Mouse (Mus musculus) heart, embryonic 12.5 days (tissue): ENCODE results near the gene Thegl. TPM values are rescaled to one million over a fixed set of nuclear protein-coding genes. Genes with fewer than 3 reads are reported as not detected.
"Not testable (repeated sequence)": the region's sequence is repeated elsewhere in the genome, so short reads cannot be mapped to it uniquely, and the experiment has no call there.

ENCODE experiments used
- ATAC-seq: fragments of 200-750 bp; cut with Nextera tagmentation; 2 replicates; pipeline ENCODE4 v1.8.0; 2017; ENCODE audit warnings: moderate TSS enrichment, moderate library complexity; ENCODE audit not compliant: insufficient number of reproducible peaks, low FRiP score
- H3K27ac ChIP-seq: fragments of 300-500 bp; sonication (generic); 2 replicates; pipeline ENCODE4 v1.5.1; 2016; ENCODE audit warnings: mild to moderate bottlenecking, moderate library complexity; ENCODE audit not compliant: poor library complexity, severe bottlenecking
- H3K27me3 ChIP-seq: fragments of 300-500 bp; sonication (generic); replicated peaks from 2 replicates; pipeline ENCODE4 v1.6.1; 2016; ENCODE audit warnings: mild to moderate bottlenecking, moderate library complexity
- H3K36me3 ChIP-seq: fragments of 300-500 bp; sonication (generic); 2 replicates; pipeline ENCODE4 v1.6.1; 2016; ENCODE audit warnings: mild to moderate bottlenecking, moderate library complexity
- H3K4me1 ChIP-seq: fragments of 300-500 bp; sonication (generic); replicated peaks from 2 replicates; pipeline ENCODE4 v1.6.1; 2016; ENCODE audit warnings: mild to moderate bottlenecking
- H3K4me2 ChIP-seq: fragments of 300-500 bp; sonication (generic); 2 replicates; pipeline ENCODE4 v1.6.1; 2016; ENCODE audit warnings: mild to moderate bottlenecking, moderate library complexity
- H3K4me3 ChIP-seq: fragments of 300-500 bp; sonication (generic); 2 replicates; pipeline ENCODE4 v1.5.1; 2016; ENCODE audit warnings: mild to moderate bottlenecking
- H3K9ac ChIP-seq: fragments of 300-500 bp; sonication (generic); 2 replicates; pipeline ENCODE4 v1.6.1; 2016; ENCODE audit warnings: mild to moderate bottlenecking, moderate library complexity
- H3K9me3 ChIP-seq: fragments of 300-500 bp; sonication (generic); replicated peaks from 2 replicates; pipeline ENCODE4 v1.6.1; 2016; ENCODE audit warnings: mild to moderate bottlenecking, moderate library complexity
- WGBS: fragments of 180-500 bp; shearing (Covaris S2); methylation state at CpG from one replicate; pipeline ENCODE4 v1.1.7; 2016; 5-methylcytosine and 5-hydroxymethylcytosine counted together
- polyA plus RNA-seq: library from polyadenylated mRNA; unstranded; fragments of >200 nt; fragmentation: Nextera tagmentation; extraction: Ambion mirVana; gene quantifications from 2 replicates; pipeline ENCODE4 v1.2.1, GENCODE M21; 2016

Gene Thegl
- polyA plus RNA-seq, 1 experiment from 2014 or later: not detected

GRCm38 (mm10) chr5:76998416-76998815, 17.4 kb upstream of the Thegl start:
- 46% methylated on average over 5 of the region's 5 CpGs for WGBS
- H3K4me2 ChIP-seq: no peak overlapping the region

GRCm38 (mm10) chr5:77001192-77001591, 14.6 kb upstream of the Thegl start:
- Histone ChIP-seq H3K4me3 (no peak overlapping the region), H3K9ac (no peak overlapping the region), H3K9me3 (no peaks in the 10 kb centered on the region), H3K36me3 (peaks cover 47% of the 10 kb centered on the region), H3K27ac (no peak overlapping the region), H3K4me1 (no peaks in the 10 kb centered on the region), H3K4me2 (no peak overlapping the region), H3K27me3 (no peaks in the 10 kb centered on the region)
- ATAC-seq: no peak
- 87% methylated on average over 17 of the region's 17 CpGs for WGBS

More at GRCm38 (mm10) chr5:76998416-76998815, 17.4 kb upstream of the Thegl start:
- Histone ChIP-seq H3K9ac (no peak overlapping the region), H3K27me3 (no peaks in the 10 kb centered on the region), H3K4me3 (no peak overlapping the region), H3K36me3 (peaks cover 72% of the 10 kb centered on the region), H3K27ac (no peak overlapping the region), H3K9me3 (0 out of 2 replicates have a peak, but pooled peaks cover under 1% of the 10 kb centered on the region), H3K4me1 (no peaks in the 10 kb centered on the region)
- ATAC-seq: no peak

DNA sequence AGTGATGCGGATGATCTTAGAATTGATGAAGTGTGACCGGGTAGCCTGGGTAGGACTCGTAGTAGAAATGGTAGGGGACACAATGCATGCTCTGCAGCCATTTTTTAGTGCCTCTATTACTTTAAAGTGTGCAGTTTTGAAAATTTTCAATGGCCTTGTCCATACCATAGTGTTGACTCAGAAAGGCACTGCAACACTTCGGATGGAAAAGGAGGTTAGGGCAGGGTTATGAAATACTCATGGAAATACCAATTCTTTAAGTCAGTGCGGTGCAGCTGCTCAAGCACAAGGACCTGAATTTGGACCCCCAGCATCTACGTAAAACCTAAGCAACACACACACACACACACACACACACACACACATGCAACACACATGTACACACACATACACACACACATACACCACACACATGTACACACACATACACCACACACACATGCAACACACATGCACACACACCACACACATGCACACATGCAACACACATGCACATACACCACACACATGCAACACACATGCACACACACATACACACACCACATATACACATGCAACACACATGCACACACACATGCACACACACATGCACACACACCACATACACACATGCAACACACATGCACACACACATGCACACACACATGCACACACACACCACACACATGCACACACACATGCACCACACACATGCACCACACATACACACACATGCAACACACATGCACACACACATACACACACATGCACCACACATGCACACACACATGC, 11.6 kb upstream of the Thegl start, which contains the start of gene Arl9:
TSS of gene Arl9 (plus strand) at position 5 of the 771 bp plus-strand sequence.
- 97% methylated on average over 6 of the region's 6 CpGs for WGBS
- no peaks in the 10 kb centered on the region for H3K4me1 ChIP-seq
- no peaks in the 10 kb centered on the region for H3K9me3 ChIP-seq
- no peak within 1 kb of the TSS for H3K4me3 ChIP-seq
- no peak within 1 kb of the TSS for H3K9ac ChIP-seq
- peaks cover 21% of the 10 kb centered on the region for H3K36me3 ChIP-seq
- H3K27me3 ChIP-seq: no peaks in the 10 kb centered on the region
- no peak within 1 kb of the TSS for H3K27ac ChIP-seq
- no peak for ATAC-seq
- H3K4me2 ChIP-seq: no peak within 1 kb of the TSS

GRCm38 (mm10) chr5:77010352-77010751, 5.5 kb upstream of the Thegl start:
- ATAC-seq: no peak
- no peak overlapping the region for H3K9ac ChIP-seq

DNA sequence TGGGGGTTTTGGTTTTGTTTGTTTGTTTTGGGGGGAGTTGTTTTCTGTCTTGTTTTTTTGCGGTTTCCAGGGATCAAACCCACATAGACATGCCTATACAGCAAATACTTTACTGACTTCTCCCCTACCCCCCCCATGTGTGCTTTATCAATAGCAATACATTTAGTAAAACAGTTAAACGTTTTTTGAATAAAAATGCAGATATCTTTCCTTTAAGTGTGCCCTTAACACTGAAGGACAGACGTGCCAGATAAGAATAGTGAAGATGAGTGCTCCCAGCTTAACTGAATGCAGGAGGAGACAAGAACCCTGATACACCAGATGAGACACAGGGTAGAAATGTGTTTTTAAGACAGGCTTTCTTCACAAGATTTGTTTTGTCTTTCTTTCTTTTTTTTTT, 4.7 kb upstream of the Thegl start:
- Histone ChIP-seq H3K27ac (no peak overlapping the region), H3K9ac (no peak overlapping the region), H3K36me3 (no peaks in the 10 kb centered on the region), H3K4me2 (no peak overlapping the region), H3K4me3 (no peak overlapping the region), H3K9me3 (no peaks in the 10 kb centered on the region), H3K27me3 (no peaks in the 10 kb centered on the region; the same call in 1 of the 2 replicates), H3K4me1 (peaks cover under 1% of the 10 kb centered on the region; the same call in 1 of the 2 replicates)
- no peak for ATAC-seq
- 53% methylated on average over 3 of the region's 3 CpGs for WGBS

More at GRCm38 (mm10) chr5:77010352-77010751, 5.5 kb upstream of the Thegl start:
- 74% methylated on average over 9 of the region's 9 CpGs for WGBS
- no peak overlapping the region for H3K4me3 ChIP-seq
- H3K27me3 ChIP-seq: no peaks in the 10 kb centered on the region
- no peak overlapping the region for H3K4me2 ChIP-seq
- no peak overlapping the region for H3K27ac ChIP-seq
- no peaks in the 10 kb centered on the region for H3K36me3 ChIP-seq
- H3K9me3 ChIP-seq: no peaks in the 10 kb centered on the region
- H3K4me1 ChIP-seq: no peaks in the 10 kb centered on the region

DNA sequence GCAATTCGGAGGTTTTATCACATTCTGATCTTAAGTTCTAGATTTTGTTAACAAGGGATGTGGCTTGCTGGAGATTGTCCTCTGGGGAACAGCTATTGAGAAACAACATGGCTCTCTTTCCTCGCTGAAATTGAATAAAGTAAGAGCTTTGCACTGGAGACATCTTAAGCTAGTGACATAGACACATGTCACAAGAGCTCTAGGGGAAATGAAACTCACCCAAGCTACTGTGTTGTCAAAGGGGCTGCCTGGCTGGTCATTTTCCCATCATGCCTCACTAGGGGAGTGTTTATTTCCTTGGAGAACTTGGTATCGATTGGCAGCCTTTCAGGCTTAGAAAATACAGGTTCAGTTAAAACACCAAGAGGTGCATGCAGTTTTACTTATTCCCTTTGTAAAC, 2.7 kb upstream of the Thegl start:
- H3K4me2 ChIP-seq: no peak overlapping the region
- ATAC-seq: no peak
- H3K9ac ChIP-seq: no peak overlapping the region
- no peak overlapping the region for H3K4me3 ChIP-seq
- no peak overlapping the region for H3K27ac ChIP-seq
- peaks cover 6% of the 10 kb centered on the region for H3K27me3 ChIP-seq
- H3K4me1 ChIP-seq: peaks cover 4% of the 10 kb centered on the region; the same call in 1 of the 2 replicates
- H3K9me3 ChIP-seq: no peaks in the 10 kb centered on the region
- WGBS: 69% methylated on average over 3 of the region's 3 CpGs
- no peaks in the 10 kb centered on the region for H3K36me3 ChIP-seq

DNA sequence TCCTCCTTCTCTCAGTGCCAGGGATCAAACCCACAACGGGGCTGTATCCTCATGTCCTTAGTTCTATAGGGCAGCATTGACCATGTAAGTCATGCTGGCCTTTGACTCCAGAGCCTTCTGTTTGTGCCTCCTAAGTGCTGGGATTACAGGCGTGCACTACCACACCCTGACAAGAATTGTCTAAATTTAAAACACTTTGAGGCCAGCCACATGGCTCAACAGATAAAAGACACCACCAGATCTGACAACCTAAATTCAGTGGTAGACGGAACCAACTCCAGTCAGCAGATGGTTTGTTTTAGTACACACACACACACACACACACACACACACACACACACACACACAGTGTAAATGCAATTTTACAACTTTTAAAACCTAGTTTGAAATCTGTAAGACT, 12.2 kb downstream of the Thegl start:
- peaks cover 6% of the 10 kb centered on the region; the same call in 1 of the 2 replicates for H3K9me3 ChIP-seq
- no peaks in the 10 kb centered on the region for H3K36me3 ChIP-seq
- H3K27me3 ChIP-seq: no peaks in the 10 kb centered on the region
- no peak overlapping the region for H3K9ac ChIP-seq
- 48% methylated on average over 3 of the region's 3 CpGs for WGBS
- ATAC-seq: no peak
- H3K4me3 ChIP-seq: no peak overlapping the region
- H3K27ac ChIP-seq: no peak overlapping the region
- H3K4me1 ChIP-seq: no peaks in the 10 kb centered on the region
- H3K4me2 ChIP-seq: no peak overlapping the region

DNA sequence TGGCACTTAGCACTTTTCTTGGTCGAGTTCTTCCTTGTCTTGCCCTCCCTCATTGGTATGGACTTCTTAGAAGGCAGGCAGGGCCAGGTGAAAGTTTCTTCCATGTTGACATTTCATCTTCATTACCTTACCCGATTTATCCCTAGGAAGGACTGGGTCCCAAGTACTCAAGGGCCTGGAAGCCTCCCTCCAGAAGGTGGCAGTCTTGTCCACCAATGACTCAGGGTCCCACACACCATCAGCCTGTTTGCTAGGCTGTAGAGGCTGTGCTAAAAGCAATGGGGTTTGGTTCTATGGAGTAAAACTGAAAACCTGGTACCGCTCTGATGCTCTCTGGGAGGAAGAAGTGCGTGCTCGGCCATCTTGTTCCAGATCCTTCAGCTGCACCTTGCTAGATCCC, 13.9 kb downstream of the Thegl start:
- WGBS: 75% methylated on average over 5 of the region's 5 CpGs
- H3K9ac ChIP-seq: no peak overlapping the region
- ATAC-seq: no peak

GRCm38 (mm10) chr5:77035101-77035500, 19.3 kb downstream of the Thegl start:
- not testable (repeated sequence) for H3K9me3 ChIP-seq, H3K9ac ChIP-seq, ATAC-seq, H3K36me3 ChIP-seq, H3K27ac ChIP-seq, H3K4me2 ChIP-seq, H3K4me1 ChIP-seq, H3K4me3 ChIP-seq, H3K27me3 ChIP-seq

More for the DNA sequence above, 13.9 kb downstream of the Thegl start:
- Histone ChIP-seq H3K27me3 (no peaks in the 10 kb centered on the region), H3K9me3 (0 out of 2 replicates have a peak, but pooled peaks cover 3% of the 10 kb centered on the region), H3K36me3 (no peaks in the 10 kb centered on the region), H3K4me3 (no peak overlapping the region), H3K4me1 (no peaks in the 10 kb centered on the region), H3K4me2 (no peak overlapping the region), H3K27ac (no peak overlapping the region)

- Histone ChIP-seq H3K4me2 (no peak overlapping the region), H3K27me3 (no peaks in the 10 kb centered on the region), H3K4me3 (no peak overlapping the region), H3K9ac (no peak overlapping the region), H3K27ac (no peak overlapping the region), H3K4me1 (no peaks in the 10 kb centered on the region), H3K36me3 (no peaks in the 10 kb centered on the region), H3K9me3 (peaks cover 5% of the 10 kb centered on the region; the same call in 1 of the 2 replicates)
- ATAC-seq: no peak
- WGBS: 83% methylated on average over 10 of the region's 10 CpGs
These were observed 22.6 kb downstream of the Thegl start for GRCm38 (mm10) chr5:77038451-77038850.

DNA sequence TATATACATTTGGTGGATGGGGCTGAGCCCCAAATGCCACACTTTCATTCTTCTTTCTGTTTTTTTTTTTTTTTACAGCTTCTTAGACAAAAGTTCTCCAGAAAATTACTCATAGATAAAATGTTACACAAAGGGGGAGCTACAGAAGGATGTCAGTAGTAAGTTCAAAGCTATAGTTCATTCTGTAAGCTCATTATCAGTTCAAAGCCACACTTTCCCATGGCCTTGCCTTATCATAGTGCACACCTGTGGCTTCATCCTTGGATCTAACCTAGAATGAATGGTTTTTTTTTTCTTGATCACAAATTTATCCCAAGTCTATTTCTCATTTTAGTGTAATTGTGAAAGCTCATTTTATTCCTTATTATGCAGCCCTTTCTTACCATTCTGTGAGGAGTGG, 23.6 kb downstream of the Thegl start:
- no peak for ATAC-seq
- H3K9ac ChIP-seq: no peak overlapping the region
- H3K27ac ChIP-seq: no peak overlapping the region
- no peaks in the 10 kb centered on the region for H3K36me3 ChIP-seq
- no peaks in the 10 kb centered on the region for H3K27me3 ChIP-seq
- no peak overlapping the region for H3K4me2 ChIP-seq
- H3K4me1 ChIP-seq: no peaks in the 10 kb centered on the region
- H3K9me3 ChIP-seq: peaks cover 5% of the 10 kb centered on the region; the same call in 1 of the 2 replicates
- no peak overlapping the region for H3K4me3 ChIP-seq
